Mouse (Mus musculus): ENCODE results near the gene Flvcr1.

DNA sequence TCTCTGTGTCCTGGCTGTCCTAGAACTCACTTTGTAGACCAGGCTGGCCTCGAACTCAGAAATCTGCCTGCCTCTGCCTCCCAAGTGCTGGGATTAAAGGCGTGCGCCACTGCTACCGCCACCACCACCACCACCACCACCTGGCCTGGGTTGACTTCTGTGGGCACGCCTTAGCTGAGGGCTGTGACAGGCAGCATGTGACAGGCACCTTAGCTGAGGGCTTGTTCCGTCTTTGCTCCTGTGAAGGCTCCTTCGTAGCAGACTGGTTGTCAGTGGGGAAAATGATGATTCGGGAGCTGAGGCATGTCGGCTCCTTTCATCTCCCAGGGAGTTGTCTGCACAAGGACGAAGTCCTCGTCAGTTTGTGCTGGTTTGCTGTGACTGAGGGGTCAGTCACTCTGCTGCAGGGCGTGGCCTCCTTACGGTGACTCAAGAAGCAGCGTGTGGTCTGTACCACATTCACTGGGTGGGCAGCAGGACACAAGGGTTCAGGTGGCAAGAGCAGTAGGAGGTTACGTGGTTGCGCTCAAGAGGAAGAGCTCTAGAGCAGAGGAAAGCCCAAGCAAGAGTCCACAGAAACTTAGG, 46.5 kb upstream of the Flvcr1 start:
- TF ChIP-seq CTCF (IDR thresholded peaks at IDR 0.05; ENCODE audit: low read depth) (no peak), EP300 (optimal IDR thresholded peaks at IDR 0.05) (no peak)

All from stomach, postnatal 0 days (tissue).